Mouse (Mus musculus) midbrain, embryonic 10.5 days (tissue): Measurements from ENCODE around the gene Tstd1. TPM values are rescaled to one million over a fixed set of nuclear protein-coding genes. Genes with fewer than 3 reads are reported as not detected.

ENCODE experiments used
- DNase-seq: peaks from one replicate; pipeline ENCODE4 v3.0.0-alpha.2; 2017; ENCODE audit warnings: low spot score
- H3K27ac ChIP-seq: fragments of 300-500 bp; sonication (generic); replicated peaks from 2 replicates; pipeline ENCODE4 v1.5.1; 2016; ENCODE audit warnings: mild to moderate bottlenecking
- H3K27me3 ChIP-seq: fragments of 300-500 bp; sonication (generic); 2 replicates; pipeline ENCODE4 v1.6.1; 2016; ENCODE audit warnings: low read depth, mild to moderate bottlenecking; ENCODE audit not compliant: poor library complexity, severe bottlenecking
- H3K36me3 ChIP-seq: fragments of 300-500 bp; sonication (generic); 2 replicates; pipeline ENCODE4 v1.6.1; 2016; ENCODE audit warnings: mild to moderate bottlenecking, moderate library complexity
- H3K4me1 ChIP-seq: fragments of 300-500 bp; sonication (generic); 2 replicates; pipeline ENCODE4 v1.6.1; 2016
- H3K4me3 ChIP-seq: fragments of 300-500 bp; sonication (generic); 2 replicates; pipeline ENCODE4 v1.5.1; 2016; ENCODE audit warnings: mild to moderate bottlenecking, moderate library complexity
- H3K9me3 ChIP-seq: fragments of 300-500 bp; sonication (generic); replicated peaks from 2 replicates; pipeline ENCODE4 v1.6.1; 2016; ENCODE audit warnings: mild to moderate bottlenecking
- WGBS: fragments of 180-500 bp; shearing (Covaris S2); methylation state at CpG from one replicate; pipeline ENCODE4 v1.1.7; 2016; 5-methylcytosine and 5-hydroxymethylcytosine counted together
- polyA plus RNA-seq: library from polyadenylated mRNA; unstranded; fragments of >200 nt; fragmentation: Nextera tagmentation; extraction: Ambion mirVana; gene quantifications from 2 replicates; pipeline ENCODE4 v1.2.1, GENCODE M21; 2016

Tstd1 gene
- polyA plus RNA-seq, 1 experiment from 2014 or later, result 8.4 TPM

GRCm38 (mm10) chr1:171424638-171425037 is 6.0 kb downstream of the Tstd1 start:
- no peak overlapping the region for H3K27ac ChIP-seq
- peaks cover under 1% of the 10 kb centered on the region; the same call in 1 of the 2 replicates for H3K4me1 ChIP-seq
- DNase-seq, result no peak
- H3K36me3 ChIP-seq, result peaks cover 17% of the 10 kb centered on the region
- no peaks in the 10 kb centered on the region for H3K9me3 ChIP-seq
- H3K4me3 ChIP-seq, result no peak overlapping the region
- 81% methylated on average over 5 of the region's 5 CpGs for WGBS
- no peaks in the 10 kb centered on the region for H3K27me3 ChIP-seq

DNA sequence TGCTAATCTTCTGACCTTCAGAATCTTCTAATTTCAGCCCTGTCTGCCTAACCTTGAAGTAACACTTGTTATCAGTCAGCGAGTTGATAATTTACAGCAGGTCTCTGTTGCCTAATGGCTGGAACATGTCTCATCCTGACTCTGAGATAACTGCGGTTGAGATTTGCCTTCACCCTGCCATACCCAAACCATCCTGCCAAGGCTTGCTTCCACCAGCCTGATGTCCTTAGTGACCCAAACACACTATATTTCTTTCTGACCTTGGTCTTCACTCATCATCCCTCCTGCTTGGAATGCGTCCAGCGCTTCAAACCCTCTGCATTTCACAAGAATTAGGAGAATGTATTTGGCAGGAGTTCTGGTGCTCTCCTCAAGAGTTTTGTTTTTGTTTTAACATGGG is 6.5 kb downstream of the Tstd1 start:
- H3K36me3 ChIP-seq, result peaks cover 12% of the 10 kb centered on the region
- 81% methylated on average over 4 of the region's 4 CpGs for WGBS

DNA sequence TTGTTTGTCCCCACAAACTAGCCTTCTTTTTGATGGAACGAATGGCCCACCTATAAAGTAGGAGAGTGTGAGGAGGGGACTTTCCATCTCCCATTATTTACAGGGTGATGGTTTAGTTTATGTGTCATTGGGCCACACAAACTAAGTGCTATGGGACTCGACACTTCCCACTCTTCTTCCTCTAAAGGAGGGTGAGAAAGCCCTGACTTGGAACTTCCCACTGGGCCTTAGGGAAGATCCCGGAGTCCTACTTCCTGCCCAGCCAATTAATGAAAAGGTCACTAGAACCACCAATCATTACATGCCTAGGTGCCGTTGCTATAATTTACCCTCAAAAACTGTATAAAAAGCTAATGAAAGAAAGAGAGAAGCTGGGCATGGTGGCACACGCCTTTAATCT is 13.5 kb downstream of the Tstd1 start:
- no peak for DNase-seq
- Histone ChIP-seq H3K27ac (no peak overlapping the region), H3K4me3 (no peak overlapping the region), H3K36me3 (no peaks in the 10 kb centered on the region), H3K27me3 (peaks cover 19% of the 10 kb centered on the region), H3K9me3 (no peaks in the 10 kb centered on the region), H3K4me1 (peaks cover 1% of the 10 kb centered on the region; the same call in 1 of the 2 replicates)
- WGBS, result 90% methylated on average over 5 of the region's 5 CpGs

More for the DNA sequence above, 6.5 kb downstream of the Tstd1 start:
- no peaks in the 10 kb centered on the region for H3K27me3 ChIP-seq
- H3K27ac ChIP-seq, result no peak overlapping the region
- no peak overlapping the region for H3K4me3 ChIP-seq
- no peaks in the 10 kb centered on the region for H3K4me1 ChIP-seq
- no peak for DNase-seq
- H3K9me3 ChIP-seq, result no peaks in the 10 kb centered on the region

DNA sequence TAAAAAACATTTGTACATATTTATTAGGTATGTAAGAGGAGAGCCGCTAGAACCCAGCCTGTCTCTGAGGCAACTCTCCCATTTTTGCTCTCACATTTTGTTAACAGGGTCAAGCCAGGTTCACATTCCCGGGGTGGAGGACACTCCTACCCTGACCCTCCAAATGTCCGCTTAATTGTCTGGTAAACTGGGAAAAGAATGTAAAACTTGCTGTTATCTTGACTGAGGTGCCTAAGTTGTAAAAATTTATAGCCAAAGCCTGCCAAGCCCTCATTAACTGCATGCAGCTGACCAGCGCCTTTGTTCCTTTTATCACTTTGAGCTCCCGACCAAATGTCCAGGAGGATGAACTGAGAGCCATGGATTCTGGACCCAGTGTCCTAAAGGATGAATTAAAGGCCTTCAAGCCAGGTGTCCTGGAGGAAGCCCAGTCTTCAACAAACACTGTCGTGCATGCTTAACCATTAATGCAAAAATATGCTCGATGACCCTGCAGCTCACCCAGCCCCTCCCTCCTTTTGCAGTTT is 16.7 kb downstream of the Tstd1 start:
- Histone ChIP-seq H3K9me3 (no peaks in the 10 kb centered on the region), H3K27me3 (peaks cover 51% of the 10 kb centered on the region), H3K4me1 (peaks cover 22% of the 10 kb centered on the region), H3K4me3 (no peak overlapping the region), H3K36me3 (no peaks in the 10 kb centered on the region), H3K27ac (no peak overlapping the region)
- no peak for DNase-seq
- 71% methylated on average over 7 of the region's 7 CpGs for WGBS

- DNase-seq, result no peak
- 76% methylated on average over 1 of the region's 1 CpGs for WGBS
- peaks cover 22% of the 10 kb centered on the region for H3K4me1 ChIP-seq
- no peaks in the 10 kb centered on the region for H3K9me3 ChIP-seq
- peaks cover 56% of the 10 kb centered on the region for H3K27me3 ChIP-seq
- H3K27ac ChIP-seq, result no peak overlapping the region
- H3K36me3 ChIP-seq, result no peaks in the 10 kb centered on the region
- no peak overlapping the region for H3K4me3 ChIP-seq
Observed at GRCm38 (mm10) chr1:171435974-171436373, 17.3 kb downstream of the Tstd1 start.

DNA sequence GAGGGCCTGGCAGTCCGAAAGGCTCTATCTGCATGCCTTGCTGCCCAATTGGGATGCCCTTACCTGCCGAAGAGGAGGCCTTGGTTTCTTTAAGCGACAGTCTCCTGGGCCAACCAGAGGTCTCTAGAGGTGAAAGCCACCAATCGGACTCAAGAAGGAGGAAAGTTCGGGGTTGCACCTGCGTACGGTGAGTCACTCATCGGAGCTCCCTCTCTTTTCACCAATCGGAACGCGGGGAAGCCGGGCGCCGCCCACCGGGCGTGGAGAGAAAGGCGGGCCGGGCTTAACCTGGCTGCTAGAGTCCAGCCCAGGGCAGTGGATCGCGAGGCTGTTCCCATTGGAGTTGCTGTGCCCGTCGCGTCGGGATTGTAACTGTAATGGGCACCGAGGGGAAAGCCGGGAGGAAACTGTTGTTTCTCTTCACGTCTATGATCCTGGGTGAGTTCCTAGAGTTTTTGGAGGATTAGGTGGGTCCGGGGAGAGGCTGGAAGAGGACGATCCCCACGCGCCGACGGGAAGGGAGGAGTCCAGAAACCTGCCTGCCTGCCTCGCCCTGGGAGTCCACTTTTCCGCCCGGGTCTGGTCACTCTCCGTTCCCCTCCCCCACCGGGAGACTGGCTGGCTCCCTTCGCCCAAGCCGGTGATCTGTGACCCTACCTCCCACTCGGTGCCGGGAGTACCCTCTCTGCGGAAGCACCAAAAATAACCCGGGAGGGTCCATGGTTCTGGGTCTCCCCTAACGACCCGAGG is 18.8 kb downstream of the Tstd1 start, which contains the start of gene F11r:
F11r (plus strand) TSS at position 272 of the 750 bp plus-strand sequence.
- peak within 1 kb of the TSS; percentile 55 for H3K4me3 ChIP-seq
- under 1% methylated on average over 46 of the region's 46 CpGs for WGBS
- peaks cover 22% of the 10 kb centered on the region for H3K4me1 ChIP-seq
- peak; percentile 59 for DNase-seq
- no peaks in the 10 kb centered on the region for H3K36me3 ChIP-seq
- H3K27ac ChIP-seq, result 0 out of 2 replicates have a peak within 1 kb of the TSS, but pooled peaks have one; percentile 9
- H3K9me3 ChIP-seq, result no peaks in the 10 kb centered on the region
- peaks cover 64% of the 10 kb centered on the region for H3K27me3 ChIP-seq

DNA sequence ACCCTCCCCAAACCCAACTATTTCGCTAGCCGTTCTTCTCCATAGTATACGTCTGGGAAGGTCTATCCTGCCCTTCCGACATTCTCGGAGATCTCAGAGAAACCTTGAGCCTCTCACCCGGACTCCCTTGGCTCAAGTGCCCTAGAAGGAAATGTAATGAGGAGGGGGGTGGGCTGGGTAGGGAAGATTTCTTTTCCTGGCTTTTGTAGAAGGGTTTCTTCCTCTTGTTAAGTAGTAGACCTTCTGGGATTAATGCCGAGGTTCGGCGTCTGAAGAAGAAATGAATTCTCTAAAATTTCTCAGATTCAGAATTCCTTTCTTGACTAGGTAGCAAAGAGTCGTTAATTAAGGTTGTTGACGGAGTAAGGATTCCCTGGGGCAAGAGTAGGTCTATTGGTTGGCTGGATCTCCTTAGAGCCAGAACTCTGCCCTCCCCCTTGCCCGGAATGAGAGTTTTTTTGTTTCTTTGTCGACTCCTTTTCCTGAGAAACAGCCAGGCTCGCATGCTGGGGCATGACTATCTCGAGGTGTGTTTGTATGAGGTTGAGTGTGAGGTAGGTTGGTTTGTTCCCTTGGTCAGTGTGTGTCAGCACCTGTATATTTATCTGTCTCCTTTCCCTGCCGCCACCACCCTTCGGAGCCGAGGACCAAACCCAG is 19.5 kb downstream of the Tstd1 start:
- H3K9me3 ChIP-seq, result no peaks in the 10 kb centered on the region
- peak overlapping the region; percentile 55 for H3K4me3 ChIP-seq
- H3K27ac ChIP-seq, result 0 out of 2 replicates have a peak overlapping the region, but pooled peaks have one; percentile 9
- no peaks in the 10 kb centered on the region for H3K36me3 ChIP-seq
- H3K27me3 ChIP-seq, result peaks cover 64% of the 10 kb centered on the region
- H3K4me1 ChIP-seq, result peaks cover 22% of the 10 kb centered on the region
- WGBS, result 7% methylated on average over 18 of the region's 18 CpGs
- no peak for DNase-seq

GRCm38 (mm10) chr1:171439072-171439471 is 20.4 kb downstream of the Tstd1 start:
- 56% methylated on average over 8 of the region's 8 CpGs for WGBS
- 0 out of 2 replicates have a peak overlapping the region, but pooled peaks have one; percentile 55 for H3K4me3 ChIP-seq

DNA sequence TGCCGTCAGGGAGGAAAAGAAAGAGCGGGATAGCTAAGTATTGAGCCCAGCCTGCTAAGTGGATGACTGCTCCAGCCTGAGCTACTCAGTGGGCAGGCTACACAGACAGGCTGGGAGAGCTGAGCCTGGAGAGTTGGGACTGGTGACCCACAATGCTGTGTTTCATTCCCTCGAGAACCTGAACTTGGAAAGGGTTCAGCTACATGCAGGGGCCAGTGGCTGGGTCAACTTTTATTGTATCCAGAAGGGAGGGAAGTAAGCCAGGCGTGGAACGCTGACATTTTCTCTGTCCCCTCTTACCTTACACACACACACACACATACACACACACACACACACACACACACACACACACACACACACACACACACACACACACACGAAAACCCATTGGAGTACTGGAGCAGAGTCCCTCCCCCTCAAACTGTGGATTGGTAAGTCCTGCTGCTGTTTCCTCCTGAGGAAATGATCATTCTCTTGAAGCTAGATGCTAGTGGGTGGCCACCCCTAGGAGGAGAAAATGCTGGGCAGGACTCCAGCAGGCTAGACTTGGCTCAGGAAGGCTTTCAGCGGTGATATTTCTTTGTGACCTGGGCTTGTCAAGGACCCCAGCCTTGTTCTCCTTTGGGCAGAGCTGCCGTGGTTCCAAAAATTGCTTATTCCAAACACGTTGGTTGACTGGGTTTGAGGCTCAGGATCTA is 21.5 kb downstream of the Tstd1 start:
- no peak overlapping the region for H3K4me3 ChIP-seq
- H3K27me3 ChIP-seq, result peaks cover 64% of the 10 kb centered on the region
- peaks cover 7% of the 10 kb centered on the region; the same call in 1 of the 2 replicates for H3K9me3 ChIP-seq
- peaks cover 22% of the 10 kb centered on the region for H3K4me1 ChIP-seq
- WGBS, result 66% methylated on average over 8 of the region's 9 CpGs
- no peaks in the 10 kb centered on the region for H3K36me3 ChIP-seq
- DNase-seq, result no peak
- no peak overlapping the region for H3K27ac ChIP-seq

More at GRCm38 (mm10) chr1:171439072-171439471, 20.4 kb downstream of the Tstd1 start:
- Histone ChIP-seq H3K4me1 (peaks cover 22% of the 10 kb centered on the region), H3K9me3 (peaks cover 7% of the 10 kb centered on the region; the same call in 1 of the 2 replicates), H3K36me3 (no peaks in the 10 kb centered on the region), H3K27me3 (peaks cover 64% of the 10 kb centered on the region), H3K27ac (no peak overlapping the region)
- no peak for DNase-seq

DNA sequence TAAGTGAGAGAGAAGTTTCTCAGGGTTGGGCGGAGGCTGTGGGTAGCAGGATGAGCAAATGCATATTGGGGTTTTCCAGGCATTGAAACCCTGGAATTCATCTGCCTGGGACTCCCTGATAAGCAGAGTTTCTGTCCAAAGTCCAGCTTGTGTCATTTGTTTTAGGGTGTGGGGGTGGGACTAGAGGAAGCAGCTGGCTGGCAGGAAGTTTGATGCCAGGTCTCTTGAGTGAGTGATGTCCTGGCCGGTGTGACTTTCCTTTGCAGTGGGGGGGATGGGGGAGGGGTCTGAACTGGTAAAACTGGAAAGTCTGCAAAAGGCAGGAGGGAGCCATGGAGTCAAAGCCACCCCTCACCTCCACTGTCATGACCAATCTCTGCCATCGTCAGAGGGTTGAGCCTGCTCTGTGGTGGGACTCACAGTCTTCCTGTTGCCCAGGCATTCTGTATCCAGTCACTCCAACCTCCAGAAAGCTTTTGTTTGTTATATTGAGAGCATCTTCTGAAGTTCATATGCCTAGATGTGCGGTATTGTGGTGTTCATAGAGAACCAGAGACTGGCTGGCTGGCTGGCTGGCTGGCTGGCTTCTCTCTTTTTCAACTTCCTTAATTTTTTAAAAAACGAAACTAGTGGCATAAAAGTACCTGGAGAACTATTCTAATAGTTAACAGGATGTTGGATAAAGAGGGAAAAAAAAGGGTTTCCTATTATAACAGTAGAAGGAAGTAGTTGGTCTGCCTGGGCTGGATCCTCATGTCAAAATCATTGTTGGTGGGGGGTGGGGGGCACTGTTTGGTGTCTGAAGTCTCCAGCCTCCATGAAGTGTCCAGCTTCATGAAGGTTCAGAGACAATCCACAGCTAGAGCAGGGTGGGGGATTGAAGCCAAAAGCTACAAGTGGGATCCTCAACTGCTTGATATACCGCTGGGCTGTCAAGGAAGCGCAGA is 23.1 kb downstream of the Tstd1 start:
- H3K4me3 ChIP-seq, result no peak overlapping the region
- WGBS, result 60% methylated on average over 7 of the region's 7 CpGs
- no peaks in the 10 kb centered on the region for H3K36me3 ChIP-seq
- peaks cover 49% of the 10 kb centered on the region for H3K27me3 ChIP-seq
- H3K4me1 ChIP-seq, result peaks cover 22% of the 10 kb centered on the region
- no peak for DNase-seq
- no peak overlapping the region for H3K27ac ChIP-seq
- peaks cover 7% of the 10 kb centered on the region; the same call in 1 of the 2 replicates for H3K9me3 ChIP-seq

DNA sequence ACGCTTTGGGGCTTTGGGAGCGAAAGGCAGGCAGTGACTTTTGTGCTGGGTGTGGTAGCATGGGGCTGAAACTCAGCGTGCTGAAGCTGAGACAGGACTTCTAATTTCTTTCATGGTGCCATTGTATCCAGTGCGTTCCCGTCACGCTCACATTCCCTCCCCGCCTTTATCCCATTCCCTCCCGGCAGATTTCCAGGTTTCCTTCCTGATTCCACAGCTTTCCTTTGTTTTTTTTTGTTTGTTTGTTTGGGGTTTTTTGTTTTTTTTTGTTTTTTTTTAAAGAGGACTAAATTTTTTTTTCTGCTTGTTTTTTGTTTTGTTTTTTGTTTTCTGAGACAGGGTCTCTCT is 23.7 kb downstream of the Tstd1 start:
- no peak overlapping the region for H3K27ac ChIP-seq
- DNase-seq, result no peak
- peaks cover 19% of the 10 kb centered on the region for H3K4me1 ChIP-seq
- H3K4me3 ChIP-seq, result no peak overlapping the region
- H3K27me3 ChIP-seq, result peaks cover 43% of the 10 kb centered on the region
- H3K36me3 ChIP-seq, result no peaks in the 10 kb centered on the region
- peaks cover 7% of the 10 kb centered on the region; the same call in 1 of the 2 replicates for H3K9me3 ChIP-seq
- 65% methylated on average over 8 of the region's 8 CpGs for WGBS
